Mouse (Mus musculus): ENCODE results near the gene Olfr1364. TPM values are rescaled to one million over a fixed set of nuclear protein-coding genes. Genes with fewer than 3 reads are reported as not detected.

Gene Olfr1364
- polyA plus RNA-seq (2016; fragmentation: Nextera tagmentation; extraction: Ambion mirVana), result not detected in 2 replicates

DNA sequence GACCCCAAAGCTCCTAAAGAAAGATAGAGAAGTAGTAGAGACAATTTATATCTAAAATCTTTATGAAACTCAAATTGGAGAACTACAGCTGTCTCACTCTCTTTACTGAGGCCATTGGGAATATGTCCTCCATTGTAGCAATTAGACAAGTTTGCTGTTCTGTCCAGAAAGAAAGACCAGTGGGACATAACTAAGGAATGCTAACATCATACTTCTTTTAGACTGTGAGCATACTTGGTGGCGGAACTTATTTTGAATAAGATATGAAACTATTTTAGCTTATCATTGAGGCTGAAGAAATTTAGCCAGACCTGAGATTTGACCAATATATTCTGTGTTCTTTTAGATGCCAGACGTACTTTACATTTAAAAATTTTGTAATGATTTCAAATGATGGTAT is at the start of gene Olfr1364:
TSS of gene Olfr1364 (minus strand) at position 101 of the 400 bp plus-strand sequence.
- H3K4me1 ChIP-seq, result no peaks in the 10 kb centered on the region
- H3K9ac ChIP-seq, result no peak within 1 kb of the TSS
- H3K27me3 ChIP-seq (replicated peaks), result no peaks in the 10 kb centered on the region
- no peak within 1 kb of the TSS for H3K4me3 ChIP-seq
- ATAC-seq (ENCODE audit: low FRiP score, low read depth), result no peak
- H3K27ac ChIP-seq, result no peak within 1 kb of the TSS
- WGBS, result 87% methylated on average over 2 of the region's 2 CpGs
- H3K36me3 ChIP-seq, result no peaks in the 10 kb centered on the region
- no peak within 1 kb of the TSS for H3K4me2 ChIP-seq (replicated peaks)
- no peaks in the 10 kb centered on the region for H3K9me3 ChIP-seq

DNA sequence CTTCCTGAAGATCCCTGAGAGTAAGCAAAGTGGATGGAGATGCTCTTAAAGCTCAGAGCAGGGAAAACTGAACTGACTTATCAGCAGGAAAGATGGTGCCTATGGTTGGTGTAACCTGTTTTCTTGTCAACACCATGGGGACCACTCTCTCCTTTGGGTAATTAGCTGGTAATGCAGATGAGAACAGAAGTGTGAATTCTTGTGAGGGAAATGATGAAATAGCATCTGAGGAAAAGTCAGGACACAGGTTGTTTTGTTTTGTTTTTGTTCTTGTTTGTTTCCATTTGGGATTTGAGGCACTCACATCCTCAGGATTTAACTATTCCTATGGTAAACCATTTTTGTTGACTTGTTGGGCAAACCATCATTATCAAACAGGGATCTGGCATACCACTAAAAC is 32.4 kb upstream of the Olfr1364 start, which contains the start of gene Olfr1362:
TSS of gene Olfr1362 (minus strand) at position 101 of the 400 bp plus-strand sequence.
- no peak within 1 kb of the TSS for H3K27ac ChIP-seq
- H3K4me2 ChIP-seq (replicated peaks), result no peak within 1 kb of the TSS
- H3K9me3 ChIP-seq, result no peaks in the 10 kb centered on the region
- no peaks in the 10 kb centered on the region for H3K36me3 ChIP-seq
- H3K4me3 ChIP-seq, result no peak within 1 kb of the TSS
- H3K9ac ChIP-seq, result no peak within 1 kb of the TSS
- H3K4me1 ChIP-seq, result no peaks in the 10 kb centered on the region
- no peaks in the 10 kb centered on the region for H3K27me3 ChIP-seq (replicated peaks)
- ATAC-seq (ENCODE audit: low FRiP score, low read depth), result no peak

DNA sequence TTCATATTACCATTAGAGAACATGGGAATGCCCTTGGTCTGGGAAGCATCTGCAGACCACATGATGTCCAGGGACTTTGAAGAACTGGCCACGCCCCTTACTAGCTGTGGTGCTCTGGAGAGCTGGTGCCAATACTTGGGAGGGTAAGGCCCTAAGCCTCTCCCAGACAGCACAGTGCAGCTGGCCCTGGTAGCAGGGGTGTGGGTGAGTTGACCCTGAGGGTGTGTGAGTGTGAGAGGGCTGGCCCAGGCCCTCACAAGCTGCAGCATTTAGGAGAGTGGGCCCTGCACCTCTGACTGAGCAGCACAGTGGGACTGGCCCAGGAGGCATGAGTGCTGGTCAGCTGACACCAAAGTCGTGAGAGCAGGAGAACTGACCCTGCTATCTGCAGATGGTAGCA is 10.1 kb upstream of the Olfr1364 start:
- Histone ChIP-seq H3K9me3 (no peaks in the 10 kb centered on the region), H3K27me3 (replicated peaks) (no peaks in the 10 kb centered on the region), H3K27ac (no peak overlapping the region), H3K9ac (no peak overlapping the region), H3K4me3 (no peak overlapping the region), H3K4me2 (replicated peaks) (no peak overlapping the region), H3K36me3 (no peaks in the 10 kb centered on the region), H3K4me1 (no peaks in the 10 kb centered on the region)
- WGBS, result 71% methylated on average over 2 of the region's 2 CpGs
- ATAC-seq (ENCODE audit: low FRiP score, low read depth), result no peak

DNA sequence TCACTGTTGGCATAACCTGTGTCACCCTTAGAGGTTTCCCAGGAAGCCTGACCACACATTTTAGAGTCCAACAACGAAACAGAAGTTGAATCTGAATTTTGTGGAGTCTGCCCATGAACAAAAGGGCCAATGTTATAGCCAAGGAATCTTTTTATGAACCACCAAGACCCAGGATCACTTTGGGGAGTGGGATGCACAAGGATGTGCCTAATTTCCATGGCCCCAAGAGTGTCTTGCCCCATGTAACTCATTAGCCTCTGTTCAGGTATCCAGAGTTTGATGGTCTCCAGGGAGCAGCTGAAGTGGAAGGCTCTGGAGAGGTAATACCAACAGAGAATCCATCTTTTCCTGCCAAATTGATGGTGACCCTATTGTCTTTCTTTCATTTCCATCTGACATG is 21.8 kb downstream of the Olfr1364 start, which contains the start of gene Olfr1535:
TSS of gene Olfr1535 (minus strand) at position 101 of the 400 bp plus-strand sequence.
- Histone ChIP-seq H3K9ac (no peak within 1 kb of the TSS), H3K9me3 (no peaks in the 10 kb centered on the region), H3K27ac (no peak within 1 kb of the TSS), H3K4me1 (no peaks in the 10 kb centered on the region), H3K4me2 (replicated peaks) (no peak within 1 kb of the TSS), H3K4me3 (no peak within 1 kb of the TSS), H3K27me3 (replicated peaks) (no peaks in the 10 kb centered on the region), H3K36me3 (no peaks in the 10 kb centered on the region)
- WGBS, result 63% methylated on average over 1 of the region's 1 CpGs
- ATAC-seq (ENCODE audit: low FRiP score, low read depth), result no peak

DNA sequence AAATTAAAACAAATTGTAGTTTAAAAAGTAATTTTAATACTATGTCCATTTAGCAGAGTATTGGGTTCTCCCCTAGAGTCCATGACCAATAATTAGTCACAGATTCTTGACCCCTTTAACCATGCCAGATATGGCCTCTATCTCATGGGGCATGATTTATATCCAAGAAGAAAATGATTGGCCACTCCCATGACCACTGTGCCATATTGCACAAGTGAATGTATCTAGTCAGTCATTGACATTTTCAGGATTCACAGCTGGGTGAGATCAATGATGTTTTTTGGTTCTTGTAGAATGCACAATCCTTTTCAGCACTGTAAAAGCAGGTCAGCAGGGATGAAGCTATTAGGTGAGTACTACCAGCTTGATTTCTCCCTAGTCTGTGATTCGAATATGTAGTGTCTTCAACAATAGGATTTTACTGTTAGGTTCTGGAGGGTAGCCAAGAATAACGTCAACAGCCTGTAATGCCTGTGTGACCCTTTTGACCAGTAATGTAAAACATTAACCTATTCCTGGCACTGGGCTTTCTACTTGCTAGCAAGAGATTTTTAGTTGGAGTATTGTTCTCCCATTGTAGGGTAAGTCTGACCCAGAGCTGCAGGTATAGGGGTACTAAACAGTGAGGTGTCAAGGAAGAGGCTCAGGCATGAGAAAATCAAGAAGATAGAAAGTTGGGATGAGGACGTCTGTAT is 31.0 kb downstream of the Olfr1364 start:
- H3K4me3 ChIP-seq, result no peak overlapping the region
- no peaks in the 10 kb centered on the region for H3K36me3 ChIP-seq
- no peak overlapping the region for H3K27ac ChIP-seq
- H3K9me3 ChIP-seq, result no peaks in the 10 kb centered on the region
- no peaks in the 10 kb centered on the region for H3K4me1 ChIP-seq
- ATAC-seq (ENCODE audit: low FRiP score, low read depth), result no peak
- no peak overlapping the region for H3K9ac ChIP-seq
- WGBS, result 63% methylated on average over 3 of the region's 3 CpGs
- no peak overlapping the region for H3K4me2 ChIP-seq (replicated peaks)
- no peaks in the 10 kb centered on the region for H3K27me3 ChIP-seq (replicated peaks)

DNA sequence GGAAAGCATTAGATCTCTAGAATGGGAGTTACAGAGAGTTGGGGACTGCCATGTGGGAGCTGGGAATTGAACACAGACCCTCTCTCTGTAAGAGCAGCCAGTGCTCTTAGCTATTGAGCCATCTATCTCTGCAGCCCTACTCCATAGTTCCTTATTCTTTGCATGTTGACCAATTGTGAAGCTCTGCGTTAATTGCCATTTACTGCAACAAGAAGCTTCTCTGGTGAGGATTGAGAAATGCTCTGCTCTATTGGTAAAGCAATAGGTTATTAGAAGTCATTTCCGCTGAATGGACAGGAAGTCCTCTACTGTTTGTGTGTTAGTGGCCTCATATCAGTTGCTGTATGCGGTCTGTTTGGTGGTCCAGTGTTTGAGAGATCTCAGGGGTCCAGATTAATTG is 32.1 kb downstream of the Olfr1364 start:
- Histone ChIP-seq H3K9ac (no peak overlapping the region), H3K27me3 (replicated peaks) (no peaks in the 10 kb centered on the region), H3K9me3 (no peaks in the 10 kb centered on the region), H3K36me3 (no peaks in the 10 kb centered on the region), H3K4me1 (no peaks in the 10 kb centered on the region), H3K27ac (no peak overlapping the region), H3K4me2 (replicated peaks) (no peak overlapping the region), H3K4me3 (no peak overlapping the region)
- 91% methylated on average over 3 of the region's 3 CpGs for WGBS
- ATAC-seq (ENCODE audit: low FRiP score, low read depth), result no peak

DNA sequence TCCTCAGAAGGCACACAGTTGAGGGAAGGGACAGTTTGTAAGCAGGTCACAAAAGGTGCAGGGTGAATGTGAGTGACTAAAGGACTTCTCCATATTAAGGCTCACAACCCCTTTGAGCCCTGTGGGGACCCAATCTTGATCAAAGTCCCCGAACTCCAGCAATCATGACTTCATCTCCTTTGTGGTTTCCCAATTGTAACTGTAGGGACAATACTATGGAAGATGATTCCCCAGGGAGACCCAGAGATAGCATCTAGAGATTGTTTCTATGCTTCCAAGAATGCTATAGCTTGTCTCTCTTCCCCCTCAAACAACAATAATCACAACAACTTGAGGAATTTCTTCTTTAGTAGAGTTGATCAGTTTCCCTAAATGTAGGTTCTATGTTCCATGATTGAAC is 38.9 kb downstream of the Olfr1364 start, which contains the start of gene Olfr1366:
TSS of gene Olfr1366 (minus strand) at position 101 of the 400 bp plus-strand sequence.
- no peak within 1 kb of the TSS for H3K4me3 ChIP-seq
- ATAC-seq (ENCODE audit: low FRiP score, low read depth), result no peak
- WGBS, result 79% methylated on average over 1 of the region's 1 CpGs

DNA sequence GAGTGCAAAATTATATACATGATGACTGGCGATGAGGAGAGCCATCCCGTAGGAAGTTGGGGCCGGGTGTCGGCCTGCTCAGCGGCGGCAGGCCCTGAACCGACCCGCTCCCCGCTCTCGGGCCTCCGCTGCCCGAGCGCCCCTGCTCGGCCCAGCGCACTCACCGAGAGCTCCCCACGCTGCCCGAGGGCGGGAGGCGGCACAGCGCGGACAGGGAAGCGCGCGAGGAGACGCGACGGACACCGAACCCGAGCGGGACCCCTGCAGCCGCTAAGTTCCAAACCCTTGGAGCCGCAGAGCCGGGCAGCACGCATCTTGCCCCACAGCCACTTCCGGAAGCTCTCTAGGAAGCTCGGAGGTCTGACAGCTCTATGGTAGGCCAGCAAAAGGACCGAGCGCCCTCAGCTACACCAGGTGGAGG is 50.8 kb downstream of the Olfr1364 start, which contains the start of gene Zkscan8:
TSS of gene Zkscan8 (minus strand) at position 340 of the 421 bp plus-strand sequence.
- no peaks in the 10 kb centered on the region for H3K27me3 ChIP-seq (replicated peaks)
- peak within 1 kb of the TSS; percentile 96 for H3K9ac ChIP-seq
- H3K27ac ChIP-seq, result peak within 1 kb of the TSS; percentile 81
- WGBS, result under 1% methylated on average over 39 of the region's 39 CpGs
- H3K4me2 ChIP-seq (replicated peaks), result peak within 1 kb of the TSS; percentile 62
- ATAC-seq (ENCODE audit: low FRiP score, low read depth), result peak; percentile 99
- peaks cover 7% of the 10 kb centered on the region for H3K36me3 ChIP-seq
- peak within 1 kb of the TSS; percentile 83 for H3K4me3 ChIP-seq
- no peaks in the 10 kb centered on the region for H3K9me3 ChIP-seq
- 0 out of 2 replicates have a peak, but pooled peaks cover 3% of the 10 kb centered on the region for H3K4me1 ChIP-seq

More for the DNA sequence above, 38.9 kb downstream of the Olfr1364 start, which contains the start of gene Olfr1366:
- no peak within 1 kb of the TSS for H3K27ac ChIP-seq
- H3K27me3 ChIP-seq (replicated peaks), result no peaks in the 10 kb centered on the region
- no peaks in the 10 kb centered on the region for H3K36me3 ChIP-seq
- no peaks in the 10 kb centered on the region for H3K4me1 ChIP-seq
- no peak within 1 kb of the TSS for H3K4me2 ChIP-seq (replicated peaks)
- no peak within 1 kb of the TSS for H3K9ac ChIP-seq
- H3K9me3 ChIP-seq, result no peaks in the 10 kb centered on the region

DNA sequence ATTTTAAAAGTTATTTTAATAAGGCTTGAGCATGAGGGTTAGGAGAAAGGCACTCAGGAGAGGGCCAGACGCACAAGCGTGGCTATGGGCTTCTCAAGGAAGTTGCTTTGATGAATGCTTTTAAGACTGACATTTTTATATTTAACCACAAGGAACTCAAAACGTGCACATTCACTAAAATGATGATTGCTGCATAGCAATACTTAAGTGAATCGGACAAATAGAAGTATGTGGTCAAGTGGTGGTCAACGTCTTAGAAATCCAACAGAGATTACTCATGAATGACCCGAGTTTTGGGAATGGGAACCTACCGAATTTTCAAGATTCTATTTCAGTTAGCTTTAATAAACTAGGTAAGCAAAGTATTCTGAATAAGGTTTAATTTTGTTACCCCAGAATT is 51.4 kb downstream of the Olfr1364 start:
- H3K27ac ChIP-seq, result no peak overlapping the region
- no peaks in the 10 kb centered on the region for H3K9me3 ChIP-seq
- WGBS, result 54% methylated on average over 7 of the region's 7 CpGs
- no peak for ATAC-seq (ENCODE audit: low FRiP score, low read depth)
- H3K4me2 ChIP-seq (replicated peaks), result peak overlapping the region; percentile 62
- 0 out of 2 replicates have a peak, but pooled peaks cover 3% of the 10 kb centered on the region for H3K4me1 ChIP-seq
- H3K36me3 ChIP-seq, result peaks cover 12% of the 10 kb centered on the region
- no peak overlapping the region for H3K4me3 ChIP-seq
- no peak overlapping the region for H3K9ac ChIP-seq
- no peaks in the 10 kb centered on the region for H3K27me3 ChIP-seq (replicated peaks)

Other genes with a start within 250 kb of the Olfr1364 start
- not detected in 2 replicates for gene Olfr1367, start 234.8 kb downstream of the Olfr1364 start, polyA plus RNA-seq (2016; fragmentation: Nextera tagmentation; extraction: Ambion mirVana)
- 14.9 and 15.8 TPM in 2 replicates for gene Zscan12, start 218.9 kb downstream of the Olfr1364 start, polyA plus RNA-seq (2016; fragmentation: Nextera tagmentation; extraction: Ambion mirVana)
- gene Zkscan3, start 179.0 kb downstream of the Olfr1364 start, polyA plus RNA-seq (2016; fragmentation: Nextera tagmentation; extraction: Ambion mirVana), result 88.2 and 89.0 TPM in 2 replicates
- 4.2 and 4.5 TPM in 2 replicates for gene Pgbd1, start 140.7 kb downstream of the Olfr1364 start, polyA plus RNA-seq (2016; fragmentation: Nextera tagmentation; extraction: Ambion mirVana)
- gene Zscan26, start 128.0 kb downstream of the Olfr1364 start, polyA plus RNA-seq (2016; fragmentation: Nextera tagmentation; extraction: Ambion mirVana), result 22.9 and 26.7 TPM in 2 replicates
- 2.2 and 2.5 TPM in 2 replicates for gene Nkapl, start 113.2 kb downstream of the Olfr1364 start, polyA plus RNA-seq (2016; fragmentation: Nextera tagmentation; extraction: Ambion mirVana)
- 6.0 and 6.2 TPM in 2 replicates for gene Zkscan4, start 102.9 kb downstream of the Olfr1364 start, polyA plus RNA-seq (2016; fragmentation: Nextera tagmentation; extraction: Ambion mirVana)
- not detected in 2 replicates for gene Gm10065, start 102.3 kb downstream of the Olfr1364 start, polyA plus RNA-seq (2016; fragmentation: Nextera tagmentation; extraction: Ambion mirVana)
- gene AK157302, start 86.5 kb downstream of the Olfr1364 start, polyA plus RNA-seq (2016; fragmentation: Nextera tagmentation; extraction: Ambion mirVana), result 0.19 and 0.40 TPM in 2 replicates
- gene Gm11273, start 80.3 kb downstream of the Olfr1364 start, polyA plus RNA-seq (2016; fragmentation: Nextera tagmentation; extraction: Ambion mirVana), result 2.4 and 3.0 TPM in 2 replicates
- 5.9 and 6.8 TPM in 2 replicates for gene Zkscan8, start 50.6 kb downstream of the Olfr1364 start, polyA plus RNA-seq (2016; fragmentation: Nextera tagmentation; extraction: Ambion mirVana)
- 0.14 TPM in 2 replicates for gene Olfr1366, start 39.0 kb downstream of the Olfr1364 start, polyA plus RNA-seq (2016; fragmentation: Nextera tagmentation; extraction: Ambion mirVana)
- gene Olfr1535, start 21.9 kb downstream of the Olfr1364 start, polyA plus RNA-seq (2016; fragmentation: Nextera tagmentation; extraction: Ambion mirVana), result 0.06 TPM in 1 of 2 replicates, not detected in the other
- gene Olfr1362, start 32.3 kb upstream of the Olfr1364 start, polyA plus RNA-seq (2016; fragmentation: Nextera tagmentation; extraction: Ambion mirVana), result not detected in 2 replicates
- not detected in 2 replicates for gene Olfr11, start 60.8 kb upstream of the Olfr1364 start, polyA plus RNA-seq (2016; fragmentation: Nextera tagmentation; extraction: Ambion mirVana)
- not detected in 2 replicates for gene Olfr1361, start 81.6 kb upstream of the Olfr1364 start, polyA plus RNA-seq (2016; fragmentation: Nextera tagmentation; extraction: Ambion mirVana)
- not detected in 2 replicates for gene Olfr1360, start 95.6 kb upstream of the Olfr1364 start, polyA plus RNA-seq (2016; fragmentation: Nextera tagmentation; extraction: Ambion mirVana)
- gene Olfr1359, start 116.4 kb upstream of the Olfr1364 start, polyA plus RNA-seq (2016; fragmentation: Nextera tagmentation; extraction: Ambion mirVana), result not detected in 2 replicates
- gene Hist1h2bl, start 134.4 kb upstream of the Olfr1364 start, polyA plus RNA-seq (2016; fragmentation: Nextera tagmentation; extraction: Ambion mirVana), result 1.6 and 1.7 TPM in 2 replicates
- gene Hist1h2ai, start 134.7 kb upstream of the Olfr1364 start, polyA plus RNA-seq (2016; fragmentation: Nextera tagmentation; extraction: Ambion mirVana), result 16.2 and 34.8 TPM in 2 replicates
- 14.0 and 17.0 TPM in 2 replicates for gene Hist1h3h, start 135.9 kb upstream of the Olfr1364 start, polyA plus RNA-seq (2016; fragmentation: Nextera tagmentation; extraction: Ambion mirVana)
- gene Hist1h2bm, start 140.3 kb upstream of the Olfr1364 start, polyA plus RNA-seq (2016; fragmentation: Nextera tagmentation; extraction: Ambion mirVana), result 2.9 and 4.4 TPM in 2 replicates
- 0.87 and 1.6 TPM in 2 replicates for gene Hist1h4j, start 153.3 kb upstream of the Olfr1364 start, polyA plus RNA-seq (2016; fragmentation: Nextera tagmentation; extraction: Ambion mirVana)
- gene Hist1h4k, start 168.7 kb upstream of the Olfr1364 start, polyA plus RNA-seq (2016; fragmentation: Nextera tagmentation; extraction: Ambion mirVana), result 0.96 and 2.4 TPM in 2 replicates
- 18.4 and 29.6 TPM in 2 replicates for gene Hist1h2ak, start 172.1 kb upstream of the Olfr1364 start, polyA plus RNA-seq (2016; fragmentation: Nextera tagmentation; extraction: Ambion mirVana)
- gene Hist1h2bn, start 172.4 kb upstream of the Olfr1364 start, polyA plus RNA-seq (2016; fragmentation: Nextera tagmentation; extraction: Ambion mirVana), result 2.0 and 3.0 TPM in 2 replicates
- gene Hist1h1b, start 198.9 kb upstream of the Olfr1364 start, polyA plus RNA-seq (2016; fragmentation: Nextera tagmentation; extraction: Ambion mirVana), result 13.1 and 26.4 TPM in 2 replicates
- 97.6 and 126 TPM in 2 replicates for gene Hist1h3i, start 201.6 kb upstream of the Olfr1364 start, polyA plus RNA-seq (2016; fragmentation: Nextera tagmentation; extraction: Ambion mirVana)
- gene Hist1h2an, start 205.5 kb upstream of the Olfr1364 start, polyA plus RNA-seq (2016; fragmentation: Nextera tagmentation; extraction: Ambion mirVana), result 7.9 and 9.0 TPM in 2 replicates
- gene Hist1h2bp, start 205.7 kb upstream of the Olfr1364 start, polyA plus RNA-seq (2016; fragmentation: Nextera tagmentation; extraction: Ambion mirVana), result 0.68 and 1.7 TPM in 2 replicates
- gene Hist1h2bq, start 228.4 kb upstream of the Olfr1364 start, polyA plus RNA-seq (2016; fragmentation: Nextera tagmentation; extraction: Ambion mirVana), result 17.1 and 26.1 TPM in 2 replicates
- gene Hist1h2ao, start 228.7 kb upstream of the Olfr1364 start, polyA plus RNA-seq (2016; fragmentation: Nextera tagmentation; extraction: Ambion mirVana), result not detected in 2 replicates
- gene Hist1h4m, start 230.0 kb upstream of the Olfr1364 start, polyA plus RNA-seq (2016; fragmentation: Nextera tagmentation; extraction: Ambion mirVana), result not detected in 2 replicates